Mouse (Mus musculus) kidney, adult 2 months (tissue): Measurements from ENCODE around the gene Tshz2.

ENCODE experiments used
- CTCF ChIP-seq: fragments of 200-500 bp; conservative IDR thresholded peaks from 2 replicates; pipeline ENCODE4 v1.5.1; 2011; ENCODE audit warnings: low read depth, mild to moderate bottlenecking, control low read depth, low read length, moderate library complexity, mixed read lengths; ENCODE audit not compliant: insufficient read depth, insufficient read length
- POLR2A ChIP-seq: fragments of 200-500 bp; IDR thresholded peaks from one replicate; pipeline ENCODE4 v1.6.1; 2011; ENCODE audit warnings: low read depth, low read length, control low read depth

- TF ChIP-seq CTCF: no peak
- no peak for TF ChIP-seq POLR2A
These were observed 180.1 kb downstream of the Tshz2 start for GRCm38 (mm10) chr2:169812940-169813339.
